In genomic region chr16:35306631-35307030, GRCm38 (mm10) we compare ENCODE assay signal across 23 mouse cellular contexts.
"Had no signal": no experiment of that assay in that cellular context is flagged by ENCODE, and none has a peak within 500 bp of the region (broad histone marks: within the 10 kb centered on the region; RNA-seq: fewer than 3 reads in every experiment).

No protein-coding gene starts in this region.

- H3K9ac ChIP-seq: liver, embryonic 15.5 days; liver, postnatal 0 days; lung, embryonic 15.5 days; midbrain, embryonic 12.5 days; neural tube, embryonic 13.5 days; neural tube, embryonic 15.5 days had no signal

- H3K36me3 ChIP-seq: liver, embryonic 15.5 days; lung, embryonic 15.5 days had no signal

- H3K27ac ChIP-seq: liver, embryonic 15.5 days; lung, embryonic 15.5 days; macrophage; midbrain, embryonic 12.5 days; neural tube, embryonic 13.5 days; neural tube, embryonic 15.5 days had no signal

- DNase-seq: liver, postnatal 0 days; lung, adult 2 months; lung, postnatal 14 days; lung, postnatal 36 days; midbrain, embryonic 14.5 days; retina, postnatal 1 day; right cerebral cortex, adult 18-20 months; right cerebral cortex, postnatal 25 days; right cerebral cortex, postnatal 4 days; spleen, adult 18-20 months; thymus, adult 2 months; thymus, postnatal 25 days; thymus, postnatal 4 days had no signal

- H3K4me1 ChIP-seq: neural tube, embryonic 15.5 days had no signal

- ATAC-seq: liver, postnatal 0 days; lung, postnatal 0 days; midbrain, embryonic 16.5 days had no signal

- H3K4me2 ChIP-seq: liver, embryonic 15.5 days; lung, embryonic 15.5 days; midbrain, embryonic 12.5 days; neural tube, embryonic 13.5 days; neural tube, embryonic 15.5 days had no signal

- H3K27me3 ChIP-seq: liver, embryonic 15.5 days; lung, embryonic 15.5 days; megakaryocyte, embryonic 14.5 days; midbrain, embryonic 12.5 days; neural tube, embryonic 13.5 days; neural tube, embryonic 15.5 days had no signal

- H3K4me3 ChIP-seq: liver, embryonic 15.5 days; lung, embryonic 15.5 days; megakaryocyte, embryonic 14.5 days; midbrain, embryonic 12.5 days; myocyte; neural tube, embryonic 13.5 days; neural tube, embryonic 15.5 days had no signal

- H3K9me3 ChIP-seq: liver, embryonic 15.5 days; lung, embryonic 15.5 days; megakaryocyte, embryonic 14.5 days; midbrain, embryonic 12.5 days; neural tube, embryonic 13.5 days; neural tube, embryonic 15.5 days had no signal
